Mouse (Mus musculus) adrenal gland, adult 2 months (tissue): ENCODE data around the gene Kcnj2. TPM values are rescaled to one million over a fixed set of nuclear protein-coding genes. Genes with fewer than 3 reads are reported as not detected.

Experiments
- DNase-seq: peaks from one replicate; pipeline ENCODE4 v3.0.0; 2021
- polyA plus RNA-seq: library from polyadenylated mRNA; depleted of rRNA; stranded (reverse); fragments of >200 nt; gene quantifications from 2 replicates; pipeline ENCODE4 v1.2.3, GENCODE M21; 2012; rRNA removed
- total RNA-seq, 2 experiments: library from RNA; stranded (reverse); gene quantifications; 2 replicates each; pipeline ENCODE4 v1.2.3; 2021

The Kcnj2 gene
- total and polyA plus RNA-seq, 3 experiments, result 0.44 to 10.7 (median 9.9) TPM

GRCm38 (mm10) chr11:111091117-111091516 lies 25.2 kb downstream of the Kcnj2 start:
- DNase-seq, result no peak

- DNase-seq, result no peak
Measured at GRCm38 (mm10) chr11:111092967-111093366, 27.0 kb downstream of the Kcnj2 start.

GRCm38 (mm10) chr11:111096612-111097011 lies 30.6 kb downstream of the Kcnj2 start:
- peak; percentile 13 for DNase-seq

GRCm38 (mm10) chr11:111100131-111100530 lies 34.2 kb downstream of the Kcnj2 start:
- no peak for DNase-seq

- DNase-seq, result no peak
Measured at GRCm38 (mm10) chr11:111100651-111101050, 34.7 kb downstream of the Kcnj2 start.

GRCm38 (mm10) chr11:111101620-111102176 lies 35.7 kb downstream of the Kcnj2 start:
- DNase-seq, result no peak

GRCm38 (mm10) chr11:111104422-111104821 lies 38.5 kb downstream of the Kcnj2 start:
- DNase-seq, result no peak

- no peak for DNase-seq
Measured at GRCm38 (mm10) chr11:111108130-111108529, 42.2 kb downstream of the Kcnj2 start.

- DNase-seq, result no peak
Measured at GRCm38 (mm10) chr11:111121514-111121913, 55.5 kb downstream of the Kcnj2 start.

GRCm38 (mm10) chr11:111123324-111123723 lies 57.4 kb downstream of the Kcnj2 start:
- DNase-seq, result no peak

- DNase-seq, result no peak
Measured at GRCm38 (mm10) chr11:111125963-111126362, 60.0 kb downstream of the Kcnj2 start.

Other genes with a start within 250 kb of the Kcnj2 start
- gene Kcnj16, start 98.1 kb upstream of the Kcnj2 start, total RNA-seq, result not detected
- gene Kcnj16, start 98.1 kb upstream of the Kcnj2 start, polyA plus RNA-seq, result not detected in 2 replicates